Mouse (Mus musculus) hindbrain, embryonic 11.5 days (tissue): ENCODE data around the gene Nup188. TPM values are rescaled to one million over a fixed set of nuclear protein-coding genes. Genes with fewer than 3 reads are reported as not detected.

ENCODE experiments used
- ATAC-seq: fragments of 200-750 bp; cut with Nextera tagmentation; 2 replicates; pipeline ENCODE4 v1.8.0; 2017; ENCODE audit warnings: mild to moderate bottlenecking, moderate TSS enrichment, moderate library complexity; ENCODE audit not compliant: low FRiP score
- DNase-seq: peaks from one replicate; pipeline ENCODE4 v3.0.0-alpha.2; 2015; ENCODE audit warnings: low spot score
- H3K27ac ChIP-seq: fragments of 300-500 bp; sonication (generic); 2 replicates; pipeline ENCODE4 v1.5.1; 2014; ENCODE audit warnings: mild to moderate bottlenecking, low read depth, low read length
- H3K27me3 ChIP-seq: fragments of 300-500 bp; sonication (generic); 2 replicates; pipeline ENCODE4 v1.6.1; 2014; ENCODE audit warnings: mild to moderate bottlenecking, low read length, moderate library complexity, mixed read lengths; ENCODE audit not compliant: control insufficient read depth, insufficient read depth
- H3K36me3 ChIP-seq: fragments of 300-500 bp; sonication (generic); 2 replicates; pipeline ENCODE4 v1.6.1; 2014; ENCODE audit warnings: mild to moderate bottlenecking, low read length, moderate library complexity, mixed read lengths; ENCODE audit not compliant: control insufficient read depth, insufficient read depth
- H3K4me1 ChIP-seq: fragments of 300-500 bp; sonication (generic); replicated peaks from 2 replicates; pipeline ENCODE4 v1.6.1; 2014; ENCODE audit warnings: low read length, mixed read lengths; ENCODE audit not compliant: control insufficient read depth, insufficient read depth
- H3K4me2 ChIP-seq: fragments of 300-500 bp; sonication (generic); replicated peaks from 2 replicates; pipeline ENCODE4 v1.6.1; 2014; ENCODE audit warnings: mild to moderate bottlenecking, low read depth, low read length
- H3K4me3 ChIP-seq: fragments of 300-500 bp; sonication (generic); 2 replicates; pipeline ENCODE4 v1.5.1; 2014; ENCODE audit warnings: low read depth, low read length
- H3K9ac ChIP-seq: fragments of 300-500 bp; sonication (generic); 2 replicates; pipeline ENCODE4 v1.6.1; 2014; ENCODE audit warnings: low read depth, low read length
- H3K9me3 ChIP-seq: fragments of 300-500 bp; sonication (generic); 2 replicates; pipeline ENCODE4 v1.6.1; 2016; ENCODE audit warnings: low read length; ENCODE audit not compliant: control insufficient read depth
- whole genome bisulfite sequencing: fragments of 180-500 bp; shearing (Covaris S2); extraction: QIAGEN DNeasy Blood & Tissue Kit; methylation state at CpG from one replicate; pipeline ENCODE4 v1.1.7; 2014; 5-methylcytosine and 5-hydroxymethylcytosine counted together
- polyA plus RNA-seq: library from polyadenylated mRNA; unstranded; fragments of >200 nt; fragmentation: Nextera tagmentation; extraction: Ambion mirVana; gene quantifications from 2 replicates; pipeline ENCODE4 v1.2.1, GENCODE M21; 2014

Gene Nup188
- polyA plus RNA-seq, 1 experiment from 2014 or later, result 44.5 TPM

GRCm38 (mm10) chr2:30357552-30358510, 71.6 kb downstream of the Nup188 start:
- Histone ChIP-seq H3K27me3 (no peaks in the 10 kb centered on the region), H3K9ac (no peak overlapping the region; the same call in 1 of the 2 replicates), H3K4me1 (peaks cover 5% of the 10 kb centered on the region; the same call in 1 of the 2 replicates), H3K9me3 (no peaks in the 10 kb centered on the region), H3K4me2 (peak overlapping the region; percentile 91), H3K4me3 (peak overlapping the region; percentile 70), H3K36me3 (no peaks in the 10 kb centered on the region), H3K27ac (no peak overlapping the region)
- ATAC-seq (no peak), DNase-seq (peak; percentile 21)
- WGBS, result 56% methylated on average over 8 of the region's 8 CpGs

- H3K4me2 ChIP-seq, result peak within 1 kb of the TSS; percentile 91
- H3K4me3 ChIP-seq, result peak within 1 kb of the TSS; percentile 70
- WGBS, result 3% methylated on average over 65 of the region's 73 CpGs
- no peaks in the 10 kb centered on the region for H3K27me3 ChIP-seq
- H3K9ac ChIP-seq, result peak within 1 kb of the TSS; percentile 78
- DNase-seq, result peak; percentile 94
- H3K4me1 ChIP-seq, result peaks cover 5% of the 10 kb centered on the region; the same call in 1 of the 2 replicates
- peak within 1 kb of the TSS; percentile 51 for H3K27ac ChIP-seq
- peak; percentile 72 for ATAC-seq
- no peaks in the 10 kb centered on the region for H3K9me3 ChIP-seq
- H3K36me3 ChIP-seq, result no peaks in the 10 kb centered on the region
Measured at GRCm38 (mm10) chr2:30358533-30359531, 72.6 kb downstream of the Nup188 start, which contains the start of gene Sh3glb2. Gene Sh3glb2, minus strand, starts transcription at chr2:30359337.

- H3K27me3 ChIP-seq, result no peaks in the 10 kb centered on the region
- no peaks in the 10 kb centered on the region for H3K9me3 ChIP-seq
- H3K27ac ChIP-seq, result no peak overlapping the region
- H3K4me1 ChIP-seq, result peaks cover 13% of the 10 kb centered on the region
- no peak for DNase-seq
- H3K4me3 ChIP-seq, result no peak overlapping the region
- 61% methylated on average over 10 of the region's 10 CpGs for WGBS
- H3K4me2 ChIP-seq, result no peak overlapping the region
- H3K9ac ChIP-seq, result no peak overlapping the region
- ATAC-seq, result no peak
- no peaks in the 10 kb centered on the region for H3K36me3 ChIP-seq
Measured at GRCm38 (mm10) chr2:30360626-30361025, 74.4 kb downstream of the Nup188 start.

- Histone ChIP-seq H3K27me3 (no peaks in the 10 kb centered on the region), H3K4me2 (no peak overlapping the region), H3K4me3 (no peak overlapping the region), H3K36me3 (no peaks in the 10 kb centered on the region), H3K9me3 (no peaks in the 10 kb centered on the region), H3K27ac (no peak overlapping the region), H3K9ac (no peak overlapping the region), H3K4me1 (peaks cover 13% of the 10 kb centered on the region)
- ATAC-seq (no peak), DNase-seq (no peak)
- 75% methylated on average over 5 of the region's 5 CpGs for WGBS
Measured at GRCm38 (mm10) chr2:30362865-30363264, 76.7 kb downstream of the Nup188 start.

GRCm38 (mm10) chr2:30363773-30364650, 77.8 kb downstream of the Nup188 start, which contains the start of gene Miga2:
Gene Miga2, plus strand, starts transcription at chr2:30364233.
- Histone ChIP-seq H3K27ac (peak within 1 kb of the TSS; percentile 42; the same call in 1 of the 2 replicates), H3K4me2 (peak within 1 kb of the TSS; percentile 88), H3K9ac (peak within 1 kb of the TSS; percentile 88), H3K4me3 (peak within 1 kb of the TSS; percentile 93), H3K9me3 (no peaks in the 10 kb centered on the region), H3K27me3 (no peaks in the 10 kb centered on the region), H3K36me3 (no peaks in the 10 kb centered on the region), H3K4me1 (peaks cover 8% of the 10 kb centered on the region)
- under 1% methylated on average over 54 of the region's 54 CpGs for whole genome bisulfite sequencing
- peak; percentile 98 for DNase-seq
- peak; percentile 99 for ATAC-seq

GRCm38 (mm10) chr2:30365281-30366069, 79.3 kb downstream of the Nup188 start:
- ATAC-seq (no peak), DNase-seq (no peak)
- Histone ChIP-seq H3K36me3 (0 out of 2 replicates have a peak, but pooled peaks cover 2% of the 10 kb centered on the region), H3K9me3 (no peaks in the 10 kb centered on the region), H3K4me3 (peak overlapping the region; percentile 93; the same call in 1 of the 2 replicates), H3K4me1 (peaks cover 8% of the 10 kb centered on the region), H3K9ac (peak overlapping the region; percentile 88; the same call in 1 of the 2 replicates), H3K27ac (no peak overlapping the region), H3K27me3 (no peaks in the 10 kb centered on the region), H3K4me2 (peak overlapping the region; percentile 88)
- 94% methylated on average over 2 of the region's 2 CpGs for WGBS

GRCm38 (mm10) chr2:30366203-30366602, 80.0 kb downstream of the Nup188 start:
- ATAC-seq (no peak), DNase-seq (no peak)
- H3K36me3 ChIP-seq, result peaks cover 3% of the 10 kb centered on the region
- H3K27ac ChIP-seq, result no peak overlapping the region
- H3K27me3 ChIP-seq, result no peaks in the 10 kb centered on the region
- no peaks in the 10 kb centered on the region for H3K9me3 ChIP-seq
- WGBS, result 74% methylated on average over 5 of the region's 5 CpGs
- H3K4me1 ChIP-seq, result peaks cover 8% of the 10 kb centered on the region
- H3K9ac ChIP-seq, result no peak overlapping the region
- H3K4me3 ChIP-seq, result no peak overlapping the region
- H3K4me2 ChIP-seq, result no peak overlapping the region
